ENCODE assay signal across 14 mouse cellular contexts in genomic region chr16:90125318-90126314, GRCm38 (mm10). TPM values are rescaled to one million over a fixed set of nuclear protein-coding genes. Genes with fewer than 3 reads are reported as not detected.
DNase-seq lines count a peak whose midpoint lies in the region; ATAC-seq and TF ChIP-seq lines count a peak whose summit lies in the region.
"Had no signal": no experiment of that assay in that cellular context is flagged by ENCODE, and none has a peak within 500 bp of the region (broad histone marks: within the 10 kb centered on the region; RNA-seq: fewer than 3 reads in every experiment).

No protein-coding gene starts in this region.

- 0 out of 2 replicates have a peak overlapping the region, but pooled peaks have one; percentile 5 for H3K9ac ChIP-seq in kidney, postnatal 0 days (ENCODE audit: low read depth, low read length)
- H3K9ac ChIP-seq in MEL (ENCODE audit: control insufficient read depth, low read depth, low read length, poor library complexity, severe bottlenecking), result no peak overlapping the region
- H3K9ac ChIP-seq in lung, embryonic 16.5 days (ENCODE audit: low read length), result no peak overlapping the region
- H3K9ac ChIP-seq: limb, embryonic 15.5 days; midbrain, embryonic 12.5 days; neural tube, embryonic 12.5 days had no signal

- 0 out of 2 replicates have a peak, but pooled peaks have one; percentile 38 for ATAC-seq in kidney, postnatal 0 days (replicated peaks; ENCODE audit: low FRiP score, low read depth)
- ATAC-seq in lung, embryonic 16.5 days (ENCODE audit: low read depth), result peak; percentile 78
- ATAC-seq: forebrain, embryonic 16.5 days had no signal

- no peaks in the 10 kb centered on the region for H3K36me3 ChIP-seq in kidney, postnatal 0 days (ENCODE audit: insufficient read depth, low read length)
- H3K36me3 ChIP-seq in MEL (ENCODE audit: control insufficient read depth in 1 of 2, insufficient read depth in 2 of 2, low read length in 2 of 2), result peaks cover 0 to 5% of the 10 kb centered on the region in 2 experiments; a peak in 1 of 4 replicates
- peaks cover 16% of the 10 kb centered on the region for H3K36me3 ChIP-seq in embryonic facial prominence, embryonic 10.5 days (replicated peaks)
- H3K36me3 ChIP-seq in lung, embryonic 16.5 days (ENCODE audit: control insufficient read depth, insufficient read depth, low read length), result no peaks in the 10 kb centered on the region
- H3K36me3 ChIP-seq: limb, embryonic 15.5 days; midbrain, embryonic 12.5 days; neural tube, embryonic 12.5 days had no signal

- TF ChIP-seq EP300 in MEL (IDR thresholded peaks at IDR 0.05; ENCODE audit: low read depth in 1 of 2, low read length in 2 of 2), result no peak

- peak; percentile 62 for DNase-seq in kidney, postnatal 0 days (ENCODE audit: low spot score)
- no peak for DNase-seq in kidney, postnatal 36 days
- DNase-seq in MEL (ENCODE audit: low read depth, low spot score), result no peak
- DNase-seq in embryonic facial prominence, embryonic 10.5 days (ENCODE audit: low spot score), result peak; percentile 32
- DNase-seq in gastrocnemius, adult 18-20 months (ENCODE audit: low spot score), result no peak
- DNase-seq in right cerebral cortex, postnatal 36 days (ENCODE audit: low spot score in 2 of 2), result no peak
- DNase-seq: cerebellum, adult 18-20 months; heart, postnatal 36 days; right cerebral cortex, adult 18-20 months had no signal

- H3K4me2 ChIP-seq in kidney, postnatal 0 days (ENCODE audit: low read length), result 0 out of 2 replicates have a peak overlapping the region, but pooled peaks have one; percentile 23
- peak overlapping the region; percentile 18; the same call in 1 of the 2 replicates for H3K4me2 ChIP-seq in lung, embryonic 16.5 days (ENCODE audit: low read depth, low read length)
- H3K4me2 ChIP-seq: limb, embryonic 15.5 days; midbrain, embryonic 12.5 days; neural tube, embryonic 12.5 days had no signal

- no peak overlapping the region for H3K27ac ChIP-seq in kidney, postnatal 0 days
- H3K27ac ChIP-seq in MEL (ENCODE audit: control insufficient read depth, low read depth, low read length), result no peak overlapping the region
- H3K27ac ChIP-seq in embryonic facial prominence, embryonic 10.5 days (replicated peaks), result peak overlapping the region; percentile 61; the same call in 1 of the 2 replicates
- H3K27ac ChIP-seq in lung, embryonic 16.5 days (ENCODE audit: low read length), result no peak overlapping the region
- H3K27ac ChIP-seq: limb, embryonic 15.5 days; midbrain, embryonic 12.5 days; neural tube, embryonic 12.5 days had no signal

- 46% methylated on average over 21 of the region's 21 CpGs for WGBS in kidney, postnatal 0 days
- WGBS in embryonic facial prominence, embryonic 10.5 days, result 68% methylated on average over 21 of the region's 21 CpGs
- 46% methylated on average over 21 of the region's 21 CpGs for WGBS in lung, embryonic 16.5 days

- TF ChIP-seq CTCF in kidney, postnatal 0 days (IDR thresholded peaks at IDR 0.05; ENCODE audit: low read depth), result peak; percentile 38
- TF ChIP-seq CTCF in MEL (IDR thresholded peaks at IDR 0.05 in 2 of 3, conservative IDR thresholded peaks at IDR 0.05 in 1 of 3; ENCODE audit: control insufficient read depth in 1 of 3, insufficient read depth in 1 of 3, low read depth in 2 of 3, low read length in 3 of 3, poor library complexity in 1 of 3, severe bottlenecking in 1 of 3), result no peak

- no peaks in the 10 kb centered on the region for H3K27me3 ChIP-seq in kidney, postnatal 0 days (ENCODE audit: insufficient read depth, low read length)
- H3K27me3 ChIP-seq in MEL (ENCODE audit: control insufficient read depth in 1 of 2, insufficient read depth in 2 of 2, low read length in 2 of 2), result no peaks in the 10 kb centered on the region
- no peaks in the 10 kb centered on the region for H3K27me3 ChIP-seq in embryonic facial prominence, embryonic 10.5 days (replicated peaks; ENCODE audit: low read depth, poor library complexity, severe bottlenecking)
- H3K27me3 ChIP-seq in lung, embryonic 16.5 days (ENCODE audit: control insufficient read depth, insufficient read depth, low read depth, low read length), result no peaks in the 10 kb centered on the region
- H3K27me3 ChIP-seq: limb, embryonic 15.5 days; neural tube, embryonic 12.5 days had no signal

- H3K9me3 ChIP-seq in kidney, postnatal 0 days (replicated peaks; ENCODE audit: low read length), result no peaks in the 10 kb centered on the region
- H3K9me3 ChIP-seq in MEL (replicated peaks; ENCODE audit: insufficient read depth, low read length), result no peaks in the 10 kb centered on the region
- peaks cover 5% of the 10 kb centered on the region; the same call in 1 of the 2 replicates for H3K9me3 ChIP-seq in embryonic facial prominence, embryonic 10.5 days
- no peaks in the 10 kb centered on the region for H3K9me3 ChIP-seq in lung, embryonic 16.5 days (ENCODE audit: control insufficient read depth, low read length)
- H3K9me3 ChIP-seq: limb, embryonic 15.5 days had no signal

- H3K4me3 ChIP-seq in kidney, postnatal 0 days (replicated peaks; ENCODE audit: low read depth, low read length), result no peak overlapping the region
- no peak overlapping the region for H3K4me3 ChIP-seq in MEL (ENCODE audit: control insufficient read depth in 1 of 2, insufficient read depth in 1 of 2, low read depth in 2 of 2, low read length in 2 of 2)
- H3K4me3 ChIP-seq in embryonic facial prominence, embryonic 10.5 days, result no peak overlapping the region
- no peak overlapping the region for H3K4me3 ChIP-seq in lung, embryonic 16.5 days (ENCODE audit: low read length)
- H3K4me3 ChIP-seq: limb, embryonic 15.5 days; midbrain, embryonic 12.5 days; neural tube, embryonic 12.5 days had no signal

- TF ChIP-seq POLR2A in MEL (IDR thresholded peaks at IDR 0.05; ENCODE audit: control insufficient read depth in 1 of 2, insufficient read depth in 1 of 2, low read depth in 1 of 2, low read length in 2 of 2, poor library complexity in 1 of 2), result no peak

- 0 out of 2 replicates have a peak, but pooled peaks cover 8% of the 10 kb centered on the region for H3K4me1 ChIP-seq in kidney, postnatal 0 days (replicated peaks; ENCODE audit: insufficient read depth, low read length)
- peaks cover 0 to 6% of the 10 kb centered on the region in 2 experiments; a peak in 2 of 4 replicates for H3K4me1 ChIP-seq in MEL (ENCODE audit: control insufficient read depth in 1 of 2, insufficient read depth in 2 of 2, low read length in 2 of 2)
- H3K4me1 ChIP-seq in embryonic facial prominence, embryonic 10.5 days, result peaks cover 50% of the 10 kb centered on the region
- peaks cover 25% of the 10 kb centered on the region for H3K4me1 ChIP-seq in lung, embryonic 16.5 days (replicated peaks; ENCODE audit: control insufficient read depth, insufficient read depth, low read length)

- no peak for TF ChIP-seq RAD21 in MEL (IDR thresholded peaks at IDR 0.05; ENCODE audit: low read depth, low read length)

- H3K79me2 ChIP-seq in MEL (ENCODE audit: control insufficient read depth, insufficient read depth, low read length, poor library complexity), result peaks cover 3% of the 10 kb centered on the region; the same call in 1 of the 2 replicates

TF ChIP-seq in MEL, 35 proteins besides CTCF, POLR2A, EP300 and RAD21:
- TF ChIP-seq CHD2 (IDR thresholded peaks at IDR 0.05; ENCODE audit: low read length) (no peak), ZNF384 (IDR thresholded peaks at IDR 0.05; ENCODE audit: low read depth, low read length) (peak; percentile 52; the same call in 1 of the 2 replicates)

RNA-seq across cellular contexts. Expression of gene Tiam1, which starts 18.0 kb away (rescaled TPM):
- 10.8 and 11.5 TPM in 2 replicates for polyA plus RNA-seq in kidney, postnatal 0 days (2015; fragmentation: Nextera tagmentation; extraction: Ambion mirVana)
- 15.0 and 16.7 TPM in 2 replicates for total RNA-seq in MEL (2012; rRNA removed)
- 10 to 100 TPM; 19.9 to 23.9 TPM for polyA plus RNA-seq in MEL (2012; ENCODE audit: insufficient read depth in 1 of 2, insufficient read length in 2 of 2, low read depth in 1 of 2, low replicate concordance in 2 of 2, missing spikeins in 1 of 2)
- polyA plus RNA-seq in embryonic facial prominence, embryonic 10.5 days (2016; fragmentation: Nextera tagmentation; extraction: Ambion mirVana), result 25.3 and 25.9 TPM in 2 replicates
- polyA plus RNA-seq in lung, embryonic 16.5 days (2015; fragmentation: Nextera tagmentation; extraction: Ambion mirVana), result 11.1 and 12.8 TPM in 2 replicates
- 10 to 100 TPM in 1 of 2 experiments, 1 to 10 TPM in 1; 4.2 to 10.0 TPM for total RNA-seq in gastrocnemius, adult 18-20 months (2021)

Comparison
In these comparisons a context has a peak if more than half of its experiments do, and no peak if none do; other contexts are left out.
1. DNase-seq: peak in kidney, postnatal 0 days (single experiment) and embryonic facial prominence, embryonic 10.5 days (single experiment); none in kidney, postnatal 36 days (0 of 2), MEL (single experiment), gastrocnemius, adult 18-20 months (single experiment) and right cerebral cortex, postnatal 36 days (0 of 2).